Mouse (Mus musculus) MEL (cell line): Measurements from ENCODE around the gene Aars.

Source experiments
- CHD2 ChIP-seq: IDR thresholded peaks from 2 replicates; pipeline ENCODE4 v1.6.1; 2011; ENCODE audit warnings: low read length, improper control_type of control experiment
- CTCF ChIP-seq, 3 experiments: IDR thresholded peaks in 2 of 3; conservative IDR thresholded peaks in 1 of 3; 2 replicates each; pipeline ENCODE4 v1.5.1; 2011 to 2012; ENCODE audit warnings: low read length in 3 of 3, low read depth in 2 of 3, mild to moderate bottlenecking in 2 of 3, improper control_type of control experiment in 1 of 3, inconsistent platforms in 1 of 3, mixed read lengths in 1 of 3, moderate library complexity in 1 of 3; ENCODE audit not compliant: control insufficient read depth in 1 of 3, insufficient read depth in 1 of 3, poor library complexity in 1 of 3, severe bottlenecking in 1 of 3
- GATA1 ChIP-seq: IDR thresholded peaks from 2 replicates; pipeline ENCODE4 v1.6.1; 2011; ENCODE audit warnings: low read depth, low read length, improper control_type of control experiment
- JUND ChIP-seq: IDR thresholded peaks from 2 replicates; pipeline ENCODE4 v1.6.1; 2011; ENCODE audit warnings: low read depth, mild to moderate bottlenecking, improper control_type of control experiment, low read length
- MEF2A ChIP-seq: IDR thresholded peaks from 2 replicates; pipeline ENCODE4 v1.6.1; 2014; ENCODE audit warnings: low read depth, mild to moderate bottlenecking, inconsistent platforms, low read length, improper control_type of control experiment; ENCODE audit not compliant: poor library complexity, insufficient replicate concordance, severe bottlenecking; ENCODE audit errors: extremely low read depth
- POLR2AphosphoS2 ChIP-seq: IDR thresholded peaks from 2 replicates; pipeline ENCODE4 v1.6.1; 2011; ENCODE audit warnings: low read length, improper control_type of control experiment
- SMC3 ChIP-seq: IDR thresholded peaks from 2 replicates; pipeline ENCODE4 v1.6.1; 2011; ENCODE audit warnings: low read depth, low read length, improper control_type of control experiment

DNA sequence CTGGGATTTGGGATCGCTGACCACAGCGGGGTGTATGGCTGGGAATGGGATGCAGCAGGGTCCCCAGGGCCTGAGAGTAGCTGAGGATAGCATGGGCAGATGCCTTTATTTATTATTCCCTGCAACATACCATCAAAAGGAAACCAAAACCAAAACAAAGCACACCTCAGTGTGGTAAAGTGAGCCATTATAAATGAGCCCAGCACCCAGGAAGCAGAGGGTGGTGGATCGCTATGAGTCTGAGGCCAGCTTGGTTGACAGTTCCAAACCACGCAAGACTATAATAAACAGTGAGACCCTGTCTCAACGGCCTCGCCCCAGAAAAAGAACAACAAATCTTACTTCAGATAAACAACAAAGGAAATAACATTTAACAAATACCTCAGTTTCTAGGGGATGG, 2.9 kb upstream of the Aars start:
- TF ChIP-seq GATA1 (no peak), MEF2A (no peak), CTCF (IDR thresholded peaks at IDR 0.05 in 2 of 3, conservative IDR thresholded peaks at IDR 0.05 in 1 of 3; ENCODE audit: control insufficient read depth in 1 of 3, insufficient read depth in 1 of 3, low read depth in 2 of 3, low read length in 3 of 3, poor library complexity in 1 of 3, severe bottlenecking in 1 of 3) (no peak), JUND (no peak), POLR2AphosphoS2 (no peak), SMC3 (no peak), CHD2 (no peak)
